Mouse (Mus musculus) CH12.LX (cell line): ENCODE data around the gene Fbrsl1. TPM values are rescaled to one million over a fixed set of nuclear protein-coding genes. Genes with fewer than 3 reads are reported as not detected.

Source experiments
- DNase-seq: peaks from one replicate; pipeline ENCODE4 v3.0.0-alpha.2; 2013; ENCODE audit errors: extremely low read depth
- H3K27ac ChIP-seq: 2 replicates; pipeline ENCODE4 v1.5.1; 2012; ENCODE audit warnings: low read depth, mild to moderate bottlenecking, control low read depth, moderate library complexity; ENCODE audit not compliant: insufficient read depth
- H3K27me3 ChIP-seq: replicated peaks from 2 replicates; pipeline ENCODE3; 2012; ENCODE audit warnings: inconsistent platforms
- H3K36me3 ChIP-seq, 2 experiments: replicated peaks in 1 of 2; 2 replicates each; pipeline versions ENCODE3 to v1.6.1; 2012; ENCODE audit warnings: inconsistent platforms in 1 of 2, low read length in 1 of 2, mild to moderate bottlenecking in 1 of 2, mixed read lengths in 1 of 2, moderate library complexity in 1 of 2; ENCODE audit not compliant: control insufficient read depth in 1 of 2, insufficient read depth in 1 of 2
- H3K4me1 ChIP-seq, 2 experiments: 2 replicates each; pipeline ENCODE4 v1.6.1; 2012; ENCODE audit warnings: inconsistent platforms in 1 of 2, moderate library complexity in 1 of 2; ENCODE audit not compliant: insufficient read depth in 2 of 2, control insufficient read depth in 1 of 2
- H3K4me2 ChIP-seq: 2 replicates; pipeline ENCODE4 v1.6.1; 2012; ENCODE audit warnings: low read depth, mild to moderate bottlenecking, control low read depth; ENCODE audit not compliant: poor library complexity, insufficient read depth, severe bottlenecking
- H3K4me3 ChIP-seq, 3 experiments: fragments of 150-350 bp in 1 of 3; sonication (generic) in 1 of 3; replicated peaks in 1 of 3; 2 replicates each; pipeline versions ENCODE3 to v1.5.1; 2011 to 2012; ENCODE audit warnings: low read depth in 2 of 3, low read length in 2 of 3, mild to moderate bottlenecking in 2 of 3, moderate library complexity in 2 of 3, control low read depth in 1 of 3, improper control_type of control experiment in 1 of 3, inconsistent platforms in 1 of 3, mixed read lengths in 1 of 3; ENCODE audit not compliant: poor library complexity in 1 of 3
- H3K79me2 ChIP-seq: replicated peaks from 2 replicates; pipeline ENCODE4 v1.6.1; 2012; ENCODE audit warnings: mild to moderate bottlenecking, moderate library complexity; ENCODE audit not compliant: control insufficient read depth, poor library complexity, insufficient read depth, severe bottlenecking; ENCODE audit errors: extremely low read depth
- H3K9ac ChIP-seq: 2 replicates; pipeline ENCODE4 v1.6.1; 2012; ENCODE audit warnings: low read depth, mild to moderate bottlenecking, control low read depth, moderate library complexity; ENCODE audit not compliant: insufficient read depth
- H3K9me3 ChIP-seq: replicated peaks from 2 replicates; pipeline ENCODE3; 2012; ENCODE audit warnings: low read length, inconsistent platforms, mixed read lengths
- CHD1 ChIP-seq: IDR thresholded peaks from 2 replicates; pipeline ENCODE4 v1.6.1; 2012; ENCODE audit warnings: low read depth, low read length, improper control_type of control experiment, inconsistent platforms
- CTCF ChIP-seq, 2 experiments: IDR thresholded peaks in 1 of 2; conservative IDR thresholded peaks in 1 of 2; 2 replicates each; pipeline ENCODE4 v1.5.1; 2011 to 2012; ENCODE audit warnings: low read depth in 2 of 2, low read length in 2 of 2, improper control_type of control experiment in 1 of 2, inconsistent platforms in 1 of 2, mild to moderate bottlenecking in 1 of 2, moderate library complexity in 1 of 2
- EP300 ChIP-seq: IDR thresholded peaks from 2 replicates; pipeline ENCODE4 v1.6.1; 2011; ENCODE audit warnings: low read length, improper control_type of control experiment
- GABPA ChIP-seq: IDR thresholded peaks from 2 replicates; pipeline ENCODE4 v1.6.1; 2012; ENCODE audit warnings: low read depth, low read length, improper control_type of control experiment, inconsistent platforms; ENCODE audit not compliant: insufficient replicate concordance
- KAT2A ChIP-seq: IDR thresholded peaks from 2 replicates; pipeline ENCODE4 v1.6.1; 2012; ENCODE audit warnings: low read length, improper control_type of control experiment, inconsistent platforms; ENCODE audit not compliant: insufficient replicate concordance
- MAFK ChIP-seq: IDR thresholded peaks from 2 replicates; pipeline ENCODE4 v1.6.1; 2011; ENCODE audit warnings: low read length, improper control_type of control experiment; ENCODE audit not compliant: insufficient replicate concordance
- MAX ChIP-seq: IDR thresholded peaks from 2 replicates; pipeline ENCODE4 v1.6.1; 2011; ENCODE audit warnings: low read length, improper control_type of control experiment
- MAZ ChIP-seq: IDR thresholded peaks from 2 replicates; pipeline ENCODE4 v1.6.1; 2012; ENCODE audit warnings: low read depth, mild to moderate bottlenecking, inconsistent platforms, low read length, improper control_type of control experiment, moderate library complexity
- NELFE ChIP-seq: IDR thresholded peaks from 2 replicates; pipeline ENCODE4 v1.6.1; 2011; ENCODE audit warnings: low read depth, low read length, improper control_type of control experiment
- PAX5 ChIP-seq: IDR thresholded peaks from 2 replicates; pipeline ENCODE4 v1.6.1; 2012; ENCODE audit warnings: low read length, inconsistent platforms, mixed read lengths
- RAD21 ChIP-seq: IDR thresholded peaks from 2 replicates; pipeline ENCODE4 v1.6.1; 2011; ENCODE audit warnings: low read depth, mild to moderate bottlenecking, low read length, improper control_type of control experiment, moderate library complexity
- SIN3A ChIP-seq: IDR thresholded peaks from 2 replicates; pipeline ENCODE4 v1.6.1; 2012; ENCODE audit warnings: low read length, improper control_type of control experiment, inconsistent platforms
- SMC3 ChIP-seq: IDR thresholded peaks from 2 replicates; pipeline ENCODE4 v1.6.1; 2011; ENCODE audit warnings: low read depth, low read length, improper control_type of control experiment
- TCF12 ChIP-seq: IDR thresholded peaks from 2 replicates; pipeline ENCODE4 v1.6.1; 2014; ENCODE audit warnings: low read depth, mild to moderate bottlenecking, inconsistent platforms, low read length, improper control_type of control experiment
- UBTF ChIP-seq: IDR thresholded peaks from 2 replicates; pipeline ENCODE4 v1.6.1; 2012; ENCODE audit warnings: low read depth, mild to moderate bottlenecking, inconsistent platforms, low read length, improper control_type of control experiment, moderate library complexity
- USF2 ChIP-seq: conservative IDR thresholded peaks from 2 replicates; pipeline ENCODE4 v1.6.1; 2011; ENCODE audit warnings: low read depth, low read length, improper control_type of control experiment
- ZC3H11A ChIP-seq: IDR thresholded peaks from 2 replicates; pipeline ENCODE4 v1.6.1; 2012; ENCODE audit warnings: low read depth, mild to moderate bottlenecking, inconsistent platforms, low read length, improper control_type of control experiment
- ZMIZ1 ChIP-seq: IDR thresholded peaks from 2 replicates; pipeline ENCODE4 v1.6.1; 2012; ENCODE audit warnings: low read depth, mild to moderate bottlenecking, inconsistent platforms, low read length, improper control_type of control experiment
- ZNF384 ChIP-seq: IDR thresholded peaks from 2 replicates; pipeline ENCODE4 v1.6.1; 2012; ENCODE audit warnings: low read depth, low read length, improper control_type of control experiment, inconsistent platforms
- dilution Hi-C: fragments of 300-500 bp; cut with MboI; formaldehyde crosslinking; loops from 2 replicates; pipeline ENCODE4 v1.14.3; 2020; ENCODE audit warnings: low sequenced_read_pairs; ENCODE audit not compliant: extremely low pct_unique_long_range_greater_than_20kb, extremely low pct_ligation_motif_present
- in situ Hi-C: fragments of 300-500 bp; cut with MboI; formaldehyde crosslinking; loops from 3 replicates; pipeline ENCODE4 v1.14.3; 2019; ENCODE audit warnings: low sequenced_read_pairs, low pct_ligation_motif_present, low pct_unique_long_range_greater_than_20kb, mixed read lengths
- polyA plus RNA-seq: library from polyadenylated mRNA; unstranded; fragments of >175 nt; gene quantifications from 2 replicates; pipeline ENCODE4 v1.2.1, GENCODE M21; 2012; ENCODE audit warnings: low read depth; ENCODE audit not compliant: insufficient read length
- total RNA-seq, 2 experiments: library from RNA; depleted of rRNA; stranded (reverse); fragments of 300-350 nt in 1 of 2; fragments of >200 nt in 1 of 2; gene quantifications; 2 replicates each; pipeline ENCODE4 v1.2.3; 2012 to 2014

The Fbrsl1 gene
- total and polyA plus RNA-seq, 3 experiments, result 3.0 to 32.0 (median 9.8) TPM

DNA sequence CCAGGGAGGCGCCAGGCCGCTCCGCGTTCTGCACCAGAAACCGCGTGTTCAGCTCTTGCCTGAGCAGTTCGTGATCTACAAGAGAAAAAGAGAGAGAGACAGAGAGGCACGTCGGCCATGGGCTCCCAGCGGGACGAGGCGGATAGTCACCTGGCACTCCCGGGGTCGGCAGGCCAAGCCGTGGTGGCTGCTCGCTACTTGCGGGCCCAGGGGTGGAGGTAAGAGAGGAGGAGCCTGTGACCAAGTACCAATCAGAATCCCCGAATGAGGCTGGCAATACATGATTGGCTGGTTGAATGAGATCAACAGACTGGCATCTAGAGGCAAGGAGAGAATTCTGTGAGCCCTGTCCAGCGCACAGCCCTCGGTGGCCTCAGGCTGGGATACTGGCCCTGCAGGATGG, 70.1 kb downstream of the Fbrsl1 start:
- dilution Hi-C loops, result no loop called here
- H3K9ac ChIP-seq, result no peak overlapping the region
- no peak overlapping the region for H3K4me2 ChIP-seq
- H3K4me3 ChIP-seq, result no peak overlapping the region
- H3K4me1 ChIP-seq, result peaks cover 0 to 7% of the 10 kb centered on the region in 2 experiments; a peak in 2 of 4 replicates
- TF ChIP-seq SIN3A, result no peak
- TF ChIP-seq CHD1, result no peak
- no peak for TF ChIP-seq GABPA
- no peak for TF ChIP-seq ZNF384
- no peak for TF ChIP-seq MAZ
- no peak for TF ChIP-seq PAX5
- TF ChIP-seq EP300, result no peak
- no peak for TF ChIP-seq TCF12
- no peak for TF ChIP-seq USF2
- TF ChIP-seq CTCF (conservative IDR thresholded peaks at IDR 0.05 in 1 of 2, IDR thresholded peaks at IDR 0.05 in 1 of 2; ENCODE audit: low read depth in 2 of 2, low read length in 2 of 2), result no peak
- no peak for TF ChIP-seq ZMIZ1
- no peak for TF ChIP-seq NELFE
- TF ChIP-seq UBTF, result no peak
- TF ChIP-seq MAFK, result no peak
- TF ChIP-seq KAT2A, result no peak
- TF ChIP-seq RAD21, result no peak
- TF ChIP-seq MAX, result no peak
- TF ChIP-seq SMC3, result no peak
- H3K9me3 ChIP-seq, result no peaks in the 10 kb centered on the region
- in situ Hi-C loops, result no loop called here
- DNase-seq, result no peak
- H3K27me3 ChIP-seq, result no peaks in the 10 kb centered on the region
- no peak overlapping the region for H3K27ac ChIP-seq
- no peaks in the 10 kb centered on the region for H3K79me2 ChIP-seq
- H3K36me3 ChIP-seq, result peaks cover 15 to 63% of the 10 kb centered on the region in 2 experiments

DNA sequence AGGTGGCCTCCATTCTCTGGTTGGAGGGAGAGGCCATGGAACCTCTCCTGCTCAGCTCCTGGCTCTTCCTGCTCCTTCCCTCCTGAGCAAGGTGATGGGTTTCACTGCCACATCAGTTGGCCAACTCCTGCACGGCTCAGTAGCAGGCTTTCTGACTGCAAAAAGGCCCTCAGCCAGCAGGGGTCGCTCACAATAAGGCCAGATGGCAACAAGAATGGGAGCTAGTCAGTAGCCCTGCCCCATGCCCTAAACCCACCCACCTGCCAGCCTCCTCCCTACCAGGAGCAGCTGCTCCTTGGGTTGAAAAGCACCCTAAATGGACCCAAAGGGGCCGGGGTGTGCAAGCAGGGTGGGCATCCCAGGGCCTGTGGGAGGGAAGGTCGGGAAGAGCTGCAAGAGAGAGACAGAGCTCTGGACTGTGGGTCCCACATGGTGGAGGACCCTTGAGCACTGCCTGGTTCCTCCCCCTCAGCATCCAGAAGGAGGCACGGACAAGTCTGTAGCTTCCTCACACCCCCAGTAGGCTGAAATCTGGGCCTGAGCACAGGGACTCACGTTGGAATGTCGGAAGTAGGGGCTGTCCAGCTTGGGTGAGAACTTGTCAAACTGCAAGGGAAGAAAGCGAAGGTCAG, 71.4 kb downstream of the Fbrsl1 start:
- dilution Hi-C loops, result no loop called here

More for the DNA sequence above, 71.4 kb downstream of the Fbrsl1 start:
- no peak for TF ChIP-seq TCF12
- TF ChIP-seq PAX5, result no peak
- peak; percentile 72 to 92 for TF ChIP-seq CTCF (conservative IDR thresholded peaks at IDR 0.05 in 1 of 2, IDR thresholded peaks at IDR 0.05 in 1 of 2; ENCODE audit: low read depth in 2 of 2, low read length in 2 of 2)
- peak; percentile 93 for TF ChIP-seq SMC3
- peak; percentile 81 for TF ChIP-seq RAD21
- TF ChIP-seq ZC3H11A, result peak; percentile 52
- Histone ChIP-seq H3K4me2 (no peak overlapping the region), H3K27me3 (no peaks in the 10 kb centered on the region), H3K9ac (no peak overlapping the region), H3K4me3 (no peak overlapping the region), H3K27ac (no peak overlapping the region), H3K79me2 (no peaks in the 10 kb centered on the region), H3K36me3 (peaks cover 15 to 59% of the 10 kb centered on the region in 2 experiments), H3K4me1 (peaks cover 0 to 7% of the 10 kb centered on the region in 2 experiments; a peak in 2 of 4 replicates), H3K9me3 (no peaks in the 10 kb centered on the region)
- peak; percentile 76 for DNase-seq
- in situ Hi-C loops, result no loop called here
